ENCODE assay signal across 8 mouse cellular contexts in genomic region chr2:37704141-37704760, GRCm38 (mm10). TPM values are rescaled to one million over a fixed set of nuclear protein-coding genes. Genes with fewer than 3 reads are reported as not detected.
DNase-seq lines count a peak whose midpoint lies in the region; ATAC-seq lines count a peak whose summit lies in the region.

No protein-coding gene starts in this region.

- H3K27me3 ChIP-seq in megakaryocyte, embryonic 14.5 days (replicated peaks): peaks cover 30% of the 10 kb centered on the region
- H3K27me3 ChIP-seq in hindbrain, embryonic 14.5 days (ENCODE audit: control insufficient read depth, insufficient read depth, low read length): no peaks in the 10 kb centered on the region
- no peaks in the 10 kb centered on the region; the same call in 1 of the 2 replicates for H3K27me3 ChIP-seq in liver, embryonic 16.5 days (ENCODE audit: control insufficient read depth, insufficient read depth, low read depth, low read length)

- H3K27ac ChIP-seq in hindbrain, embryonic 14.5 days: peak overlapping the region; percentile 99
- H3K27ac ChIP-seq in liver, embryonic 16.5 days (ENCODE audit: low read length): no peak overlapping the region

- no peaks in the 10 kb centered on the region for H3K9me3 ChIP-seq in megakaryocyte, embryonic 14.5 days
- no peaks in the 10 kb centered on the region for H3K9me3 ChIP-seq in hindbrain, embryonic 14.5 days (ENCODE audit: control insufficient read depth, low read length)
- no peaks in the 10 kb centered on the region for H3K9me3 ChIP-seq in liver, embryonic 16.5 days (replicated peaks; ENCODE audit: control insufficient read depth, low read length)

- H3K36me3 ChIP-seq in megakaryocyte, embryonic 14.5 days (replicated peaks; ENCODE audit: low read length): no peaks in the 10 kb centered on the region
- H3K36me3 ChIP-seq in hindbrain, embryonic 14.5 days (replicated peaks; ENCODE audit: control insufficient read depth, insufficient read depth): no peaks in the 10 kb centered on the region
- no peaks in the 10 kb centered on the region for H3K36me3 ChIP-seq in liver, embryonic 16.5 days (ENCODE audit: control insufficient read depth, insufficient read depth)

- H3K4me1 ChIP-seq in megakaryocyte, embryonic 14.5 days: peaks cover 44% of the 10 kb centered on the region
- H3K4me1 ChIP-seq in hindbrain, embryonic 14.5 days (replicated peaks; ENCODE audit: control insufficient read depth, insufficient read depth, low read length): peaks cover 26% of the 10 kb centered on the region
- peaks cover 8% of the 10 kb centered on the region for H3K4me1 ChIP-seq in liver, embryonic 16.5 days (ENCODE audit: control insufficient read depth, low read depth, low read length)

- peak overlapping the region; percentile 97 for H3K9ac ChIP-seq in hindbrain, embryonic 14.5 days
- H3K9ac ChIP-seq in liver, embryonic 16.5 days (ENCODE audit: low read depth, low read length): peak overlapping the region; percentile 92

- 17% methylated on average over 4 of the region's 4 CpGs for WGBS in hindbrain, embryonic 14.5 days
- WGBS in liver, embryonic 16.5 days (ENCODE audit: insufficient replicate concordance): 30% methylated on average over 4 of the region's 4 CpGs

- peak; percentile 15 for DNase-seq in embryo, embryonic 10.5 days (ENCODE audit: low spot score)
- no peak for DNase-seq in hindbrain, embryonic 14.5 days (ENCODE audit: low spot score)
- no peak for DNase-seq in left cerebral cortex, postnatal 4 days
- no peak for DNase-seq in gastrocnemius, postnatal 36 days
- no peak for DNase-seq in adrenal gland, adult 8-10 months

- H3K4me2 ChIP-seq in hindbrain, embryonic 14.5 days (replicated peaks): peak overlapping the region; percentile 63
- H3K4me2 ChIP-seq in liver, embryonic 16.5 days (ENCODE audit: low read depth, low read length): peak overlapping the region; percentile 98

- intact Hi-C loops in left cerebral cortex, postnatal 4 days (cut with DNase I): loop anchor here (5.0 kb wide), 1 partner anchor 68 kb away; no protein-coding TSS in a partner anchor
- intact Hi-C loops in gastrocnemius, postnatal 36 days (cut with DNase I): loop anchor here (5.0 kb wide), 1 partner anchor 43 kb away; no protein-coding TSS in a partner anchor

- no peak for ATAC-seq in megakaryocyte, adult 5-6 weeks (ENCODE audit: poor library complexity, severe bottlenecking)
- ATAC-seq in hindbrain, embryonic 14.5 days (ENCODE audit: low FRiP score): no peak
- no peak for ATAC-seq in liver, embryonic 16.5 days (ENCODE audit: low read depth)

- peak overlapping the region; percentile 97 for H3K4me3 ChIP-seq in megakaryocyte, embryonic 14.5 days (replicated peaks)
- H3K4me3 ChIP-seq in hindbrain, embryonic 14.5 days (replicated peaks; ENCODE audit: low read length): peak overlapping the region; percentile 96
- peak overlapping the region; percentile 92 for H3K4me3 ChIP-seq in liver, embryonic 16.5 days (ENCODE audit: low read depth, low read length)

RNA-seq across cellular contexts. Expression of gene Strbp, which starts 0.6 kb away (rescaled TPM):
- 0.10 and 3.3 TPM in 2 replicates for polyA plus RNA-seq in megakaryocyte, embryonic 14.5 days (2012; ENCODE audit: insufficient read depth, low replicate concordance)
- 13.5 and 19.3 TPM in 2 replicates for total RNA-seq in megakaryocyte, adult 5-6 weeks (2015)
- 15.8 and 22.2 TPM in 2 replicates for total RNA-seq in megakaryocyte, adult 5-6 weeks (2017)
- polyA plus RNA-seq in hindbrain, embryonic 14.5 days (2014; fragmentation: Nextera tagmentation; extraction: Ambion mirVana): 132 and 141 TPM in 2 replicates
- polyA plus RNA-seq in liver, embryonic 16.5 days (2015; fragmentation: Nextera tagmentation; extraction: Ambion mirVana): 11.4 and 11.5 TPM in 2 replicates
- total RNA-seq in left cerebral cortex, postnatal 4 days (2021): 100 to 1,000 TPM; 228 to 247 TPM
- total RNA-seq in gastrocnemius, postnatal 36 days (2021): 10 to 100 TPM; 19.2 to 20.7 TPM
- total RNA-seq in adrenal gland, adult 8-10 months (2022): 10 to 100 TPM; 53.5 to 66.6 (median 62.6) TPM
